Mouse (Mus musculus) neural tube, embryonic 12.5 days (tissue): ENCODE results near the gene Cdipt. TPM values are rescaled to one million over a fixed set of nuclear protein-coding genes. Genes with fewer than 3 reads are reported as not detected.
A peak's percentile ranks its signal among the peaks of the same experiment; 100 is the strongest.

ENCODE experiments used
- ATAC-seq: fragments of 200-750 bp; cut with Nextera tagmentation; 2 replicates; pipeline ENCODE4 v1.8.0; 2017; ENCODE audit warnings: low read depth, mild to moderate bottlenecking, moderate TSS enrichment, moderate library complexity; ENCODE audit not compliant: low FRiP score
- H3K27ac ChIP-seq: fragments of 300-500 bp; sonication (generic); 2 replicates; pipeline ENCODE4 v1.5.1; 2016
- H3K27me3 ChIP-seq: fragments of 300-500 bp; sonication (generic); replicated peaks from 2 replicates; pipeline ENCODE4 v1.6.1; 2016; ENCODE audit warnings: mild to moderate bottlenecking
- H3K36me3 ChIP-seq: fragments of 300-500 bp; sonication (generic); 2 replicates; pipeline ENCODE4 v1.6.1; 2016; ENCODE audit warnings: mild to moderate bottlenecking
- H3K4me1 ChIP-seq: fragments of 300-500 bp; sonication (generic); 2 replicates; pipeline ENCODE4 v1.6.1; 2016
- H3K4me2 ChIP-seq: fragments of 300-500 bp; sonication (generic); replicated peaks from 2 replicates; pipeline ENCODE4 v1.6.1; 2016; ENCODE audit warnings: mild to moderate bottlenecking
- H3K4me3 ChIP-seq: fragments of 300-500 bp; sonication (generic); 2 replicates; pipeline ENCODE4 v1.5.1; 2016
- H3K9ac ChIP-seq: fragments of 300-500 bp; sonication (generic); 2 replicates; pipeline ENCODE4 v1.6.1; 2016; ENCODE audit warnings: mild to moderate bottlenecking
- H3K9me3 ChIP-seq: fragments of 300-500 bp; sonication (generic); 2 replicates; pipeline ENCODE4 v1.6.1; 2016; ENCODE audit warnings: mild to moderate bottlenecking
- WGBS: fragments of 180-500 bp; shearing (Covaris S2); methylation state at CpG from one replicate; pipeline ENCODE4 v1.1.7; 2016; 5-methylcytosine and 5-hydroxymethylcytosine counted together
- polyA plus RNA-seq: library from polyadenylated mRNA; unstranded; fragments of >200 nt; fragmentation: Nextera tagmentation; extraction: Ambion mirVana; gene quantifications from 2 replicates; pipeline ENCODE4 v1.2.1, GENCODE M21; 2016

The Cdipt gene
- polyA plus RNA-seq, 1 experiment from 2014 or later, result 101 TPM

- WGBS, result under 1% methylated on average over 55 of the region's 55 CpGs
- Histone ChIP-seq H3K9me3 (no peaks in the 10 kb centered on the region), H3K27me3 (no peaks in the 10 kb centered on the region), H3K4me3 (peak within 1 kb of the TSS; percentile 100), H3K27ac (peak within 1 kb of the TSS; percentile 79), H3K4me2 (peak within 1 kb of the TSS; percentile 86), H3K4me1 (peaks cover 8% of the 10 kb centered on the region), H3K36me3 (peaks cover 27% of the 10 kb centered on the region), H3K9ac (peak within 1 kb of the TSS; percentile 98)
- ATAC-seq, result peak; percentile 94
Observed at GRCm38 (mm10) chr7:126975950-126976866, 494 bp downstream of the Cdipt start, which contains the start of gene Cdiptos. Gene Cdiptos (minus strand): TSS chr7:126976098.

DNA sequence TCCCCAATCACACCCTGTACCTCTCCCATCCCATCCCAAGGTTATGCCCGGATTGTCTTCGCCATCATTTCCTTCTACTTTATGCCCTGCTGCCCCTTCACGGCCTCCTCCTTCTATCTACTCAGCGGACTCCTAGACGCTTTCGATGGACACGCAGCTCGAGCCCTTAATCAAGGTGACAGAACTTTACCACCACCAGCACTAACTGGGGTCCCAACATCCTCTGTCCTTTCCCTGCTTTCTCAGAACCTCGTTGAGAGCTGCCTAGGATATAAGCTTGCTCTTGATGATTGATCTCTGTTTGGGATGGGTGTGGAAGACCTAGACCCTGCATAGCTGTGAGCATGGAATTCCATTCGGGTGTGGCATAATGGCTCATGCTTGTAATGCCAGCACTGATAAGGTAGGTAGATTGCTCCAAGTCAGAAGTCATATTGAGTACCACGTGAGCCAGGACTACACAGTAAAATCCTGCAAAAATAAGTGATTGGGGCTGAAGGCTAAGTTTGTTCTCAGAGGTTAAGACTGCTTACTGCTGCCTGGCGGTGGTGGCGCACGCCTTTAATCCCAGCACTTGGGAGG lies 1.3 kb downstream of the Cdipt start:
- Histone ChIP-seq H3K4me1 (peaks cover 8% of the 10 kb centered on the region), H3K9ac (peak overlapping the region; percentile 98), H3K4me2 (peak overlapping the region; percentile 86), H3K9me3 (no peaks in the 10 kb centered on the region), H3K27me3 (no peaks in the 10 kb centered on the region), H3K27ac (no peak overlapping the region), H3K4me3 (peak overlapping the region; percentile 100), H3K36me3 (peaks cover 31% of the 10 kb centered on the region)
- 28% methylated on average over 14 of the region's 14 CpGs for WGBS
- ATAC-seq, result no peak

DNA sequence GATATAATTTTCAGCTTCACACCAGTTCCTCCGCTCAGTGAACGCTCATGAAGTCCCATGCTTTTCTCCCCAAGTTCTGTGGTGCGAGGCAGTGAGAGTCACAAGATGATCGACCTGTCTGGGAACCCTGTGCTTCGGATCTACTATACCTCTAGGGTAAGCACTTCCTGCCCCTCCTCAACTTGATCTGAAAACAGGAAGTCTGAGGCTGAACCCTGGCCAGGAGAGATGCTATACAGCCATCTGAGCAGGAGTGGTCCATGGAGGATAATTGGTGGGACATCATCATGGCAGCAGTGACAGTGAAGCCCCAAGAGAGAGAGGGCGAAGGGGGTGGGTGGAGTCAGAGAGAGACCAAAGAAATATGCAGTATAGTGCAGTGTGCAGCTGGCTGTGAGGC lies 3.1 kb downstream of the Cdipt start:
- Histone ChIP-seq H3K27ac (no peak overlapping the region), H3K27me3 (no peaks in the 10 kb centered on the region), H3K36me3 (peaks cover 31% of the 10 kb centered on the region), H3K9ac (no peak overlapping the region), H3K4me2 (no peak overlapping the region), H3K9me3 (no peaks in the 10 kb centered on the region), H3K4me1 (peaks cover 8% of the 10 kb centered on the region), H3K4me3 (no peak overlapping the region)
- ATAC-seq, result no peak
- WGBS, result 93% methylated on average over 6 of the region's 6 CpGs

DNA sequence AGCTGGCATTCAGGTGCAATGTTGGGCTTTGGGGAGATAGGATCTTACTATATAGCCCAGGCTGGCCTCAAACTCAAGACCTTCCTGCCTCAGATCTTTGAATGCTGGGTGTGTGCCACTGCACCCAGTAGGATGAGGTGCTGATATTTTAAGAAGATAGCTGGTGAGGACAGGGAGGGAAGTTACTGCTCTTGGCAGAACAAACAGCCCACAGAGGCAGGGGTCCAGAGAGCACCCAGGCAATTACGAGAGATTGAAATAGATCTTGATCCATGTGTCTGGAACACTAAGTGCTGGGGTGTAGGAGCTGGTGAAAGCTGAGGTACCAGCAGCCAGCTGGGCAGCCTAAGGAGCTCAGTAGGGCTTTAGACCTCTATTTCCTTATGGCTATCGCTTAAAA lies 5.9 kb downstream of the Cdipt start:
- Histone ChIP-seq H3K9ac (no peak overlapping the region), H3K9me3 (no peaks in the 10 kb centered on the region), H3K4me3 (no peak overlapping the region), H3K27ac (no peak overlapping the region), H3K4me1 (peaks cover 8% of the 10 kb centered on the region), H3K4me2 (no peak overlapping the region), H3K27me3 (no peaks in the 10 kb centered on the region), H3K36me3 (peaks cover 31% of the 10 kb centered on the region)
- 92% methylated on average over 2 of the region's 2 CpGs for WGBS
- no peak for ATAC-seq

- Histone ChIP-seq H3K9ac (no peak overlapping the region), H3K9me3 (no peaks in the 10 kb centered on the region), H3K4me1 (peaks cover 4% of the 10 kb centered on the region), H3K4me3 (no peak overlapping the region), H3K27ac (no peak overlapping the region), H3K4me2 (no peak overlapping the region), H3K27me3 (no peaks in the 10 kb centered on the region), H3K36me3 (peaks cover 31% of the 10 kb centered on the region)
- 92% methylated on average over 4 of the region's 4 CpGs for WGBS
- ATAC-seq, result no peak
Observed at GRCm38 (mm10) chr7:126982054-126982453, 6.3 kb downstream of the Cdipt start.

DNA sequence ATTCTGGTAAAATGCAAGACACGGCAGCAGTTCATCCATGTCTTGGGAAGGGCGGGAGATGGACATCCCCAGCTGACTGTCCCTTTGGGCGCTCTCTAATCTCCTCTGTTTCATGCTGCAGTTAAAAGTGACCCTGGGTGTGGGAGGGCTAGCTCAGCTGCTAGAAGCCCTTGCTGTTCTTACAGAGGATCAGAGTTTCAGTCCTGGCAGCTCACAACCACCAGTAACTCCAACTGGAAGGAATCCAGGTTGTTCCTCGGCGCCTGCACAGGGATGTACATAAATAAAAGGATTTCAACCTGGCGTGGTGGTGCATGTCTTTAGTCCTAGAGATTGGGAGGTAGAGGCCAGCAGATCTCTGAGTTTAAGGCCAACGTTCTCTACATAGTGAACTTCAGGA lies 7.4 kb downstream of the Cdipt start:
- Histone ChIP-seq H3K36me3 (peaks cover 31% of the 10 kb centered on the region), H3K4me2 (no peak overlapping the region), H3K9me3 (no peaks in the 10 kb centered on the region), H3K27ac (no peak overlapping the region), H3K4me1 (no peaks in the 10 kb centered on the region), H3K9ac (no peak overlapping the region), H3K4me3 (no peak overlapping the region), H3K27me3 (no peaks in the 10 kb centered on the region)
- ATAC-seq, result no peak
- WGBS, result 84% methylated on average over 7 of the region's 7 CpGs

GRCm38 (mm10) chr7:126984667-126985444 lies 9.1 kb downstream of the Cdipt start:
- Histone ChIP-seq H3K27ac (no peak overlapping the region), H3K9ac (no peak overlapping the region), H3K4me2 (no peak overlapping the region), H3K4me1 (no peaks in the 10 kb centered on the region), H3K4me3 (no peak overlapping the region), H3K27me3 (no peaks in the 10 kb centered on the region), H3K36me3 (peaks cover 14% of the 10 kb centered on the region), H3K9me3 (no peaks in the 10 kb centered on the region)
- no peak for ATAC-seq
- 53% methylated on average over 10 of the region's 10 CpGs for WGBS

DNA sequence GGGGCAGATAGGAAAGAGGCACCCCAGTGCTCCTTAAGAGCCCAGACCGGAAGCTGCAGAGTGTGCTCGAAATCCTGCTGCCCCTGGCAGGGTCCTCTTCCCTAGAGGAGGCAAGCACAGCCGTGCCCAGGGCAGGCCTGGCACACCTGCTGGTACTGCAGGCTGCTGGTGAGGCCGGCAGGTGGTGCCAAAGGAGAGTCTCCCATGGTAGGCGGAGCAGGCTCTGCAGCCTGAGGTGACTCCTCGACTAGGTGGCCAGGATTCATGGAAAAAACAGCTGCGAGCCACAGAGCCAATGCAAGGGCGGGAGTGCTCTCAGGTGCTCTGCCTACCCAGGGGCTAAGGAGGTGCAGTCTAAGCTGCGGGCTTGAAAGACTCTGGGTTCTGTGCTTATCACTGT lies 10.6 kb downstream of the Cdipt start:
- 56% methylated on average over 9 of the region's 9 CpGs for WGBS
- no peaks in the 10 kb centered on the region for H3K27me3 ChIP-seq

GRCm38 (mm10) chr7:126988816-126989215 lies 13.1 kb downstream of the Cdipt start:
- H3K4me2 ChIP-seq, result no peak overlapping the region
- no peak for ATAC-seq
- WGBS, result 73% methylated on average over 8 of the region's 8 CpGs
- no peaks in the 10 kb centered on the region for H3K36me3 ChIP-seq
- H3K9ac ChIP-seq, result no peak overlapping the region
- no peak overlapping the region for H3K27ac ChIP-seq
- H3K4me3 ChIP-seq, result no peak overlapping the region
- H3K27me3 ChIP-seq, result no peaks in the 10 kb centered on the region
- H3K4me1 ChIP-seq, result no peaks in the 10 kb centered on the region
- H3K9me3 ChIP-seq, result no peaks in the 10 kb centered on the region

More for the DNA sequence above, 10.6 kb downstream of the Cdipt start:
- Histone ChIP-seq H3K36me3 (peaks cover 4% of the 10 kb centered on the region; the same call in 1 of the 2 replicates), H3K9me3 (no peaks in the 10 kb centered on the region), H3K4me2 (no peak overlapping the region), H3K4me1 (no peaks in the 10 kb centered on the region), H3K9ac (no peak overlapping the region), H3K4me3 (no peak overlapping the region), H3K27ac (no peak overlapping the region)
- ATAC-seq, result no peak

DNA sequence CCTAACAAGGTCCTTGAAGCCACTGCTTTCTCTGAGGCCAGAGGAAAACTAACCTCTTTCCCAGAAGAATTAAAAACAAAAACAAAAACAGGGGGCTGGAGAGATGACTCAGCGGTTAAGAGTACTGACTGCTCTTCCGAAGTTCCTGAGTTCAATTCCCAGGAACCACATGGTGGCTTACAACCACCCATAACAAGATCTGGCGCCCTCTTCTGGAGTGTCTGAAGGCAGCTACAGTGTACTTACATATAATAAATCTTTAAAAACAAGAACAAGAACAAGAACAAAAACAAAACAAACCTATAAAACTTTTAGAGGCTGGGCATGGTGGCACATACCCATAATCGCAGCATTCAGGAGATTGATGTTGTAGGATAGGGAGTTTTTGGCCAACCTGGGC lies 20.7 kb downstream of the Cdipt start:
- no peaks in the 10 kb centered on the region for H3K9me3 ChIP-seq
- no peaks in the 10 kb centered on the region for H3K27me3 ChIP-seq
- no peak overlapping the region for H3K9ac ChIP-seq
- no peak for ATAC-seq
- H3K27ac ChIP-seq, result no peak overlapping the region
- no peak overlapping the region for H3K4me2 ChIP-seq
- WGBS, result 87% methylated on average over 4 of the region's 4 CpGs
- no peaks in the 10 kb centered on the region for H3K36me3 ChIP-seq
- no peaks in the 10 kb centered on the region for H3K4me1 ChIP-seq
- no peak overlapping the region for H3K4me3 ChIP-seq

- Histone ChIP-seq H3K4me3 (no peak overlapping the region), H3K27ac (no peak overlapping the region), H3K4me1 (no peaks in the 10 kb centered on the region), H3K36me3 (no peaks in the 10 kb centered on the region), H3K9ac (no peak overlapping the region), H3K9me3 (no peaks in the 10 kb centered on the region), H3K27me3 (no peaks in the 10 kb centered on the region), H3K4me2 (no peak overlapping the region)
- no peak for ATAC-seq
- 89% methylated on average over 10 of the region's 10 CpGs for WGBS
Observed at GRCm38 (mm10) chr7:126999568-126999967, 23.9 kb downstream of the Cdipt start.

- no peak overlapping the region for H3K9ac ChIP-seq
- H3K27ac ChIP-seq, result no peak overlapping the region
- no peaks in the 10 kb centered on the region for H3K36me3 ChIP-seq
- peaks cover 3% of the 10 kb centered on the region; the same call in 1 of the 2 replicates for H3K4me1 ChIP-seq
- H3K27me3 ChIP-seq, result no peaks in the 10 kb centered on the region
- H3K4me3 ChIP-seq, result no peak overlapping the region
- 92% methylated on average over 5 of the region's 5 CpGs for WGBS
- no peaks in the 10 kb centered on the region for H3K9me3 ChIP-seq
- no peak overlapping the region for H3K4me2 ChIP-seq
- no peak for ATAC-seq
Observed at GRCm38 (mm10) chr7:127003620-127004019, 27.9 kb downstream of the Cdipt start.
